Mouse (Mus musculus): ENCODE measurements at regions not wholly inside any gene's neighbourhood (a gene's known extent, or its start where the extent isn't known, plus 50 kb on each side); places are given as distances from the start of the nearest gene placed in this dataset.
A peak's percentile ranks its signal among the peaks of the same experiment; 100 is the strongest.

GRCm38 (mm10) chr6:52471384-52471957 lies 158.2 kb downstream of the Evx1 start:
- H3K4me3 ChIP-seq (replicated peaks; ENCODE audit: low read length) = no peak overlapping the region
- H3K27me3 ChIP-seq (ENCODE audit: control insufficient read depth, insufficient read depth, low read length) = no peaks in the 10 kb centered on the region
- no peaks in the 10 kb centered on the region for H3K9me3 ChIP-seq (replicated peaks; ENCODE audit: control insufficient read depth, low read length)
- H3K4me2 ChIP-seq (ENCODE audit: low read depth, low read length) = no peak overlapping the region
- WGBS = 70% methylated on average over 1 of the region's 1 CpGs
- H3K9ac ChIP-seq (ENCODE audit: low read length) = no peak overlapping the region
- no peak overlapping the region for H3K27ac ChIP-seq (ENCODE audit: low read length)
- H3K36me3 ChIP-seq (ENCODE audit: control insufficient read depth, insufficient read depth, low read length) = no peaks in the 10 kb centered on the region
- no peak for ATAC-seq (ENCODE audit: insufficient read depth, low FRiP score)
- no peaks in the 10 kb centered on the region for H3K4me1 ChIP-seq (ENCODE audit: control insufficient read depth, insufficient read depth, low read length)

- H3K27me3 ChIP-seq (ENCODE audit: control insufficient read depth, insufficient read depth, low read length) = no peaks in the 10 kb centered on the region
- H3K4me3 ChIP-seq (replicated peaks; ENCODE audit: low read length) = no peak overlapping the region
- H3K4me2 ChIP-seq (ENCODE audit: low read depth, low read length) = no peak overlapping the region
- no peaks in the 10 kb centered on the region for H3K4me1 ChIP-seq (ENCODE audit: control insufficient read depth, insufficient read depth, low read length)
- WGBS = 85% methylated on average over 4 of the region's 4 CpGs
- H3K36me3 ChIP-seq (ENCODE audit: control insufficient read depth, insufficient read depth, low read length) = no peaks in the 10 kb centered on the region
- H3K9ac ChIP-seq (ENCODE audit: low read length) = no peak overlapping the region
- no peak for ATAC-seq (ENCODE audit: insufficient read depth, low FRiP score)
- no peak overlapping the region for H3K27ac ChIP-seq (ENCODE audit: low read length)
- no peaks in the 10 kb centered on the region for H3K9me3 ChIP-seq (replicated peaks; ENCODE audit: control insufficient read depth, low read length)
These were observed 158.7 kb downstream of the Evx1 start for GRCm38 (mm10) chr6:52472008-52472407.

GRCm38 (mm10) chr6:52473042-52473589 lies 159.8 kb downstream of the Evx1 start:
- Histone ChIP-seq H3K27me3 (ENCODE audit: control insufficient read depth, insufficient read depth, low read length) (no peaks in the 10 kb centered on the region), H3K4me2 (ENCODE audit: low read depth, low read length) (no peak overlapping the region), H3K9ac (ENCODE audit: low read length) (no peak overlapping the region), H3K27ac (ENCODE audit: low read length) (no peak overlapping the region), H3K4me1 (ENCODE audit: control insufficient read depth, insufficient read depth, low read length) (no peaks in the 10 kb centered on the region), H3K36me3 (ENCODE audit: control insufficient read depth, insufficient read depth, low read length) (no peaks in the 10 kb centered on the region), H3K9me3 (replicated peaks; ENCODE audit: control insufficient read depth, low read length) (no peaks in the 10 kb centered on the region), H3K4me3 (replicated peaks; ENCODE audit: low read length) (no peak overlapping the region)
- 77% methylated on average over 12 of the region's 12 CpGs for WGBS
- ATAC-seq (ENCODE audit: insufficient read depth, low FRiP score) = no peak

GRCm38 (mm10) chr6:52473924-52474323 lies 160.6 kb downstream of the Evx1 start:
- H3K4me2 ChIP-seq (ENCODE audit: low read depth, low read length) = peak overlapping the region; percentile 17; the same call in 1 of the 2 replicates
- H3K9ac ChIP-seq (ENCODE audit: low read length) = no peak overlapping the region
- H3K36me3 ChIP-seq (ENCODE audit: control insufficient read depth, insufficient read depth, low read length) = no peaks in the 10 kb centered on the region
- no peaks in the 10 kb centered on the region for H3K9me3 ChIP-seq (replicated peaks; ENCODE audit: control insufficient read depth, low read length)
- no peaks in the 10 kb centered on the region for H3K27me3 ChIP-seq (ENCODE audit: control insufficient read depth, insufficient read depth, low read length)
- no peak for ATAC-seq (ENCODE audit: insufficient read depth, low FRiP score)
- H3K4me1 ChIP-seq (ENCODE audit: control insufficient read depth, insufficient read depth, low read length) = peaks cover 6% of the 10 kb centered on the region
- H3K4me3 ChIP-seq (replicated peaks; ENCODE audit: low read length) = no peak overlapping the region
- 30% methylated on average over 11 of the region's 11 CpGs for WGBS
- no peak overlapping the region for H3K27ac ChIP-seq (ENCODE audit: low read length)

GRCm38 (mm10) chr6:52475676-52476075 lies 162.4 kb downstream of the Evx1 start:
- H3K27ac ChIP-seq (ENCODE audit: low read length) = no peak overlapping the region
- H3K27me3 ChIP-seq (ENCODE audit: control insufficient read depth, insufficient read depth, low read length) = no peaks in the 10 kb centered on the region
- WGBS = 88% methylated on average over 8 of the region's 8 CpGs
- H3K4me2 ChIP-seq (ENCODE audit: low read depth, low read length) = no peak overlapping the region
- H3K9ac ChIP-seq (ENCODE audit: low read length) = no peak overlapping the region
- ATAC-seq (ENCODE audit: insufficient read depth, low FRiP score) = no peak
- H3K9me3 ChIP-seq (replicated peaks; ENCODE audit: control insufficient read depth, low read length) = no peaks in the 10 kb centered on the region
- H3K4me3 ChIP-seq (replicated peaks; ENCODE audit: low read length) = no peak overlapping the region
- H3K36me3 ChIP-seq (ENCODE audit: control insufficient read depth, insufficient read depth, low read length) = no peaks in the 10 kb centered on the region
- peaks cover 12% of the 10 kb centered on the region for H3K4me1 ChIP-seq (ENCODE audit: control insufficient read depth, insufficient read depth, low read length)

- H3K36me3 ChIP-seq (ENCODE audit: control insufficient read depth, insufficient read depth, low read length) = no peaks in the 10 kb centered on the region
- WGBS = 56% methylated on average over 7 of the region's 7 CpGs
- peaks cover 14% of the 10 kb centered on the region for H3K4me1 ChIP-seq (ENCODE audit: control insufficient read depth, insufficient read depth, low read length)
- no peak overlapping the region for H3K4me2 ChIP-seq (ENCODE audit: low read depth, low read length)
- H3K4me3 ChIP-seq (replicated peaks; ENCODE audit: low read length) = no peak overlapping the region
- H3K9me3 ChIP-seq (replicated peaks; ENCODE audit: control insufficient read depth, low read length) = no peaks in the 10 kb centered on the region
- H3K27ac ChIP-seq (ENCODE audit: low read length) = no peak overlapping the region
- H3K27me3 ChIP-seq (ENCODE audit: control insufficient read depth, insufficient read depth, low read length) = no peaks in the 10 kb centered on the region
- no peak overlapping the region for H3K9ac ChIP-seq (ENCODE audit: low read length)
- ATAC-seq (ENCODE audit: insufficient read depth, low FRiP score) = no peak
These were observed 163.3 kb downstream of the Hibadh start for GRCm38 (mm10) chr6:52476907-52477306.

- 74% methylated on average over 7 of the region's 7 CpGs for WGBS
- H3K9me3 ChIP-seq (replicated peaks; ENCODE audit: control insufficient read depth, low read length) = no peaks in the 10 kb centered on the region
- peak; percentile 29; the same call in 1 of the 2 replicates for ATAC-seq (ENCODE audit: insufficient read depth, low FRiP score)
- H3K4me2 ChIP-seq (ENCODE audit: low read depth, low read length) = no peak overlapping the region
- no peak overlapping the region for H3K4me3 ChIP-seq (replicated peaks; ENCODE audit: low read length)
- H3K36me3 ChIP-seq (ENCODE audit: control insufficient read depth, insufficient read depth, low read length) = no peaks in the 10 kb centered on the region
- peaks cover 14% of the 10 kb centered on the region for H3K4me1 ChIP-seq (ENCODE audit: control insufficient read depth, insufficient read depth, low read length)
- no peaks in the 10 kb centered on the region for H3K27me3 ChIP-seq (ENCODE audit: control insufficient read depth, insufficient read depth, low read length)
- no peak overlapping the region for H3K27ac ChIP-seq (ENCODE audit: low read length)
- H3K9ac ChIP-seq (ENCODE audit: low read length) = no peak overlapping the region
These were observed 162.8 kb downstream of the Hibadh start for GRCm38 (mm10) chr6:52477380-52477779.

GRCm38 (mm10) chr6:52478624-52479023 lies 161.6 kb downstream of the Hibadh start:
- H3K36me3 ChIP-seq (ENCODE audit: control insufficient read depth, insufficient read depth, low read length) = no peaks in the 10 kb centered on the region

GRCm38 (mm10) chr6:52479200-52479599 lies 161.0 kb downstream of the Hibadh start:
- 25% methylated on average over 12 of the region's 12 CpGs for WGBS
- Histone ChIP-seq H3K36me3 (ENCODE audit: control insufficient read depth, insufficient read depth, low read length) (no peaks in the 10 kb centered on the region), H3K9me3 (replicated peaks; ENCODE audit: control insufficient read depth, low read length) (no peaks in the 10 kb centered on the region), H3K4me1 (ENCODE audit: control insufficient read depth, insufficient read depth, low read length) (peaks cover 14% of the 10 kb centered on the region), H3K4me2 (ENCODE audit: low read depth, low read length) (no peak overlapping the region), H3K4me3 (replicated peaks; ENCODE audit: low read length) (no peak overlapping the region), H3K27ac (ENCODE audit: low read length) (peak overlapping the region; percentile 52; the same call in 1 of the 2 replicates), H3K27me3 (ENCODE audit: control insufficient read depth, insufficient read depth, low read length) (no peaks in the 10 kb centered on the region), H3K9ac (ENCODE audit: low read length) (no peak overlapping the region)
- ATAC-seq (ENCODE audit: insufficient read depth, low FRiP score) = no peak

More at GRCm38 (mm10) chr6:52478624-52479023, 161.6 kb downstream of the Hibadh start:
- Histone ChIP-seq H3K4me3 (replicated peaks; ENCODE audit: low read length) (no peak overlapping the region), H3K9me3 (replicated peaks; ENCODE audit: control insufficient read depth, low read length) (no peaks in the 10 kb centered on the region), H3K9ac (ENCODE audit: low read length) (no peak overlapping the region), H3K4me2 (ENCODE audit: low read depth, low read length) (no peak overlapping the region), H3K27me3 (ENCODE audit: control insufficient read depth, insufficient read depth, low read length) (no peaks in the 10 kb centered on the region), H3K4me1 (ENCODE audit: control insufficient read depth, insufficient read depth, low read length) (peaks cover 14% of the 10 kb centered on the region), H3K27ac (ENCODE audit: low read length) (peak overlapping the region; percentile 52; the same call in 1 of the 2 replicates)
- WGBS = 81% methylated on average over 2 of the region's 2 CpGs
- ATAC-seq (ENCODE audit: insufficient read depth, low FRiP score) = no peak
